Mouse (Mus musculus): ENCODE data around the gene Crlf1.

Gene Crlf1

GRCm38 (mm10) chr8:70469295-70469916, 23.6 kb upstream of the Crlf1 start:
- no peak for DNase-seq

- no peak for DNase-seq
These were observed 23.0 kb upstream of the Crlf1 start for GRCm38 (mm10) chr8:70469938-70470337.

- DNase-seq, result peak; percentile 63
These were observed 21.1 kb upstream of the Crlf1 start for GRCm38 (mm10) chr8:70471856-70472255.

GRCm38 (mm10) chr8:70476333-70477268, 16.4 kb upstream of the Crlf1 start, which contains the start of gene Klhl26:
TSS of gene Klhl26 (minus strand) at chr8:70476968.
- peak; percentile 95 for DNase-seq

GRCm38 (mm10) chr8:70477269-70477982, 15.5 kb upstream of the Crlf1 start:
- peak; percentile 55 for DNase-seq

- DNase-seq, result no peak
These were observed 11.1 kb upstream of the Crlf1 start for GRCm38 (mm10) chr8:70481908-70482307.

GRCm38 (mm10) chr8:70482943-70483342, 10.0 kb upstream of the Crlf1 start:
- no peak for DNase-seq

GRCm38 (mm10) chr8:70486191-70486681, 6.7 kb upstream of the Crlf1 start:
- DNase-seq, result peak; percentile 64

- peak; percentile 73 for DNase-seq
These were observed 5.9 kb upstream of the Crlf1 start, which contains the start of gene Tmem59l for GRCm38 (mm10) chr8:70486941-70487520. TSS of gene Tmem59l (minus strand) at chr8:70487358.

- DNase-seq, result no peak
These were observed 4.8 kb upstream of the Crlf1 start for GRCm38 (mm10) chr8:70487993-70488796.

- DNase-seq, result no peak
These were observed 4.0 kb upstream of the Crlf1 start for GRCm38 (mm10) chr8:70488931-70489470.

GRCm38 (mm10) chr8:70489576-70489975, 3.4 kb upstream of the Crlf1 start:
- no peak for DNase-seq

- DNase-seq, result no peak
These were observed 2.7 kb upstream of the Crlf1 start for GRCm38 (mm10) chr8:70490061-70490879.

- no peak for DNase-seq
These were observed 2.0 kb upstream of the Crlf1 start for GRCm38 (mm10) chr8:70490880-70491495.

GRCm38 (mm10) chr8:70493692-70494415, 896 bp downstream of the Crlf1 start:
- no peak for DNase-seq

GRCm38 (mm10) chr8:70494416-70494945, 1.5 kb downstream of the Crlf1 start:
- DNase-seq, result no peak

GRCm38 (mm10) chr8:70495001-70495770, 2.2 kb downstream of the Crlf1 start:
- no peak for DNase-seq

- no peak for DNase-seq
These were observed 2.8 kb downstream of the Crlf1 start for GRCm38 (mm10) chr8:70495771-70496062.
